Mouse (Mus musculus): ENCODE measurements around the gene Ufc1. TPM values are rescaled to one million over a fixed set of nuclear protein-coding genes. Genes with fewer than 3 reads are reported as not detected.

The Ufc1 gene
- polyA plus RNA-seq, 1 experiment: 20.0 TPM

- no peak for TF ChIP-seq CTCF (IDR thresholded peaks at IDR 0.05; ENCODE audit: control insufficient read depth, insufficient read depth, insufficient replicate concordance, low read depth, low read length)
- TF ChIP-seq POLR2A (IDR thresholded peaks at IDR 0.05; ENCODE audit: control insufficient read depth, low read depth, low read length): no peak
- no peaks in the 10 kb centered on the region for H3K27me3 ChIP-seq (ENCODE audit: control insufficient read depth, insufficient read depth, low read length)
- no peaks in the 10 kb centered on the region for H3K4me1 ChIP-seq (ENCODE audit: control insufficient read depth, insufficient read depth, low read length)
- H3K4me3 ChIP-seq (ENCODE audit: control insufficient read depth, low read depth, low read length): no peak overlapping the region
- no peaks in the 10 kb centered on the region for H3K36me3 ChIP-seq (ENCODE audit: control insufficient read depth, insufficient read depth, low read length)
- no peak overlapping the region for H3K27ac ChIP-seq (ENCODE audit: control insufficient read depth, insufficient read depth, low read depth, low read length)
Observed at GRCm38 (mm10) chr1:171298226-171298625, 3.4 kb upstream of the Ufc1 start.

GRCm38 (mm10) chr1:171295063-171295402 lies 209 bp upstream of the Ufc1 start:
- Histone ChIP-seq H3K36me3 (ENCODE audit: control insufficient read depth, insufficient read depth, low read length) (no peaks in the 10 kb centered on the region), H3K27me3 (ENCODE audit: control insufficient read depth, insufficient read depth, low read length) (no peaks in the 10 kb centered on the region), H3K27ac (ENCODE audit: control insufficient read depth, insufficient read depth, low read depth, low read length) (peak overlapping the region; percentile 98), H3K4me1 (ENCODE audit: control insufficient read depth, insufficient read depth, low read length) (no peaks in the 10 kb centered on the region), H3K4me3 (ENCODE audit: control insufficient read depth, low read depth, low read length) (peak overlapping the region; percentile 100)
- TF ChIP-seq CTCF (IDR thresholded peaks at IDR 0.05; ENCODE audit: control insufficient read depth, insufficient read depth, insufficient replicate concordance, low read depth, low read length): no peak
- no peak for TF ChIP-seq POLR2A (IDR thresholded peaks at IDR 0.05; ENCODE audit: control insufficient read depth, low read depth, low read length)

GRCm38 (mm10) chr1:171293906-171294297 lies 922 bp downstream of the Ufc1 start:
- TF ChIP-seq POLR2A (IDR thresholded peaks at IDR 0.05; ENCODE audit: control insufficient read depth, low read depth, low read length) (no peak), CTCF (IDR thresholded peaks at IDR 0.05; ENCODE audit: control insufficient read depth, insufficient read depth, insufficient replicate concordance, low read depth, low read length) (no peak)
- no peaks in the 10 kb centered on the region for H3K4me1 ChIP-seq (ENCODE audit: control insufficient read depth, insufficient read depth, low read length)
- H3K27me3 ChIP-seq (ENCODE audit: control insufficient read depth, insufficient read depth, low read length): no peaks in the 10 kb centered on the region
- H3K36me3 ChIP-seq (ENCODE audit: control insufficient read depth, insufficient read depth, low read length): no peaks in the 10 kb centered on the region
- H3K27ac ChIP-seq (ENCODE audit: control insufficient read depth, insufficient read depth, low read depth, low read length): peak overlapping the region; percentile 98
- H3K4me3 ChIP-seq (ENCODE audit: control insufficient read depth, low read depth, low read length): peak overlapping the region; percentile 100

GRCm38 (mm10) chr1:171293351-171293750 lies 1.5 kb downstream of the Ufc1 start:
- Histone ChIP-seq H3K27ac (ENCODE audit: control insufficient read depth, insufficient read depth, low read depth, low read length) (no peak overlapping the region), H3K4me1 (ENCODE audit: control insufficient read depth, insufficient read depth, low read length) (no peaks in the 10 kb centered on the region; the same call in 1 of the 2 replicates), H3K4me3 (ENCODE audit: control insufficient read depth, low read depth, low read length) (no peak overlapping the region), H3K27me3 (ENCODE audit: control insufficient read depth, insufficient read depth, low read length) (no peaks in the 10 kb centered on the region), H3K36me3 (ENCODE audit: control insufficient read depth, insufficient read depth, low read length) (no peaks in the 10 kb centered on the region)
- no peak for TF ChIP-seq POLR2A (IDR thresholded peaks at IDR 0.05; ENCODE audit: control insufficient read depth, low read depth, low read length)
- TF ChIP-seq CTCF (IDR thresholded peaks at IDR 0.05; ENCODE audit: control insufficient read depth, insufficient read depth, insufficient replicate concordance, low read depth, low read length): no peak

- H3K4me3 ChIP-seq (ENCODE audit: control insufficient read depth, low read depth, low read length): peak overlapping the region; percentile 79; the same call in 1 of the 2 replicates
- no peak for TF ChIP-seq POLR2A (IDR thresholded peaks at IDR 0.05; ENCODE audit: control insufficient read depth, low read depth, low read length)
- no peak for TF ChIP-seq CTCF (IDR thresholded peaks at IDR 0.05; ENCODE audit: control insufficient read depth, insufficient read depth, insufficient replicate concordance, low read depth, low read length)
- peak overlapping the region; percentile 62 for H3K27ac ChIP-seq (ENCODE audit: control insufficient read depth, insufficient read depth, low read depth, low read length)
- peaks cover 19% of the 10 kb centered on the region for H3K4me1 ChIP-seq (ENCODE audit: control insufficient read depth, insufficient read depth, low read length)
- H3K36me3 ChIP-seq (ENCODE audit: control insufficient read depth, insufficient read depth, low read length): no peaks in the 10 kb centered on the region
- H3K27me3 ChIP-seq (ENCODE audit: control insufficient read depth, insufficient read depth, low read length): no peaks in the 10 kb centered on the region
Observed at GRCm38 (mm10) chr1:171288328-171288727, 6.5 kb downstream of the Ufc1 start.

GRCm38 (mm10) chr1:171287136-171288081 lies 7.4 kb downstream of the Ufc1 start, which contains the start of gene Usp21:
Gene Usp21 (minus strand): TSS chr1:171287991.
- Histone ChIP-seq H3K27ac (ENCODE audit: control insufficient read depth, insufficient read depth, low read depth, low read length) (peak within 1 kb of the TSS; percentile 68), H3K4me3 (ENCODE audit: control insufficient read depth, low read depth, low read length) (peak within 1 kb of the TSS; percentile 79), H3K4me1 (ENCODE audit: control insufficient read depth, insufficient read depth, low read length) (peaks cover 19% of the 10 kb centered on the region), H3K27me3 (ENCODE audit: control insufficient read depth, insufficient read depth, low read length) (no peaks in the 10 kb centered on the region), H3K36me3 (ENCODE audit: control insufficient read depth, insufficient read depth, low read length) (no peaks in the 10 kb centered on the region)
- TF ChIP-seq CTCF (IDR thresholded peaks at IDR 0.05; ENCODE audit: control insufficient read depth, insufficient read depth, insufficient replicate concordance, low read depth, low read length): no peak
- TF ChIP-seq POLR2A (IDR thresholded peaks at IDR 0.05; ENCODE audit: control insufficient read depth, low read depth, low read length): peak; percentile 86

- TF ChIP-seq CTCF (IDR thresholded peaks at IDR 0.05; ENCODE audit: control insufficient read depth, insufficient read depth, insufficient replicate concordance, low read depth, low read length) (no peak), POLR2A (IDR thresholded peaks at IDR 0.05; ENCODE audit: control insufficient read depth, low read depth, low read length) (no peak)
- Histone ChIP-seq H3K27me3 (ENCODE audit: control insufficient read depth, insufficient read depth, low read length) (no peaks in the 10 kb centered on the region), H3K27ac (ENCODE audit: control insufficient read depth, insufficient read depth, low read depth, low read length) (no peak overlapping the region), H3K4me1 (ENCODE audit: control insufficient read depth, insufficient read depth, low read length) (peaks cover 20% of the 10 kb centered on the region), H3K4me3 (ENCODE audit: control insufficient read depth, low read depth, low read length) (peak overlapping the region; percentile 42), H3K36me3 (ENCODE audit: control insufficient read depth, insufficient read depth, low read length) (no peaks in the 10 kb centered on the region)
Observed at GRCm38 (mm10) chr1:171286517-171286916, 8.3 kb downstream of the Ufc1 start.
